Mouse (Mus musculus) stomach, embryonic 14.5 days (tissue): ENCODE measurements around the gene Gfm2. TPM values are rescaled to one million over a fixed set of nuclear protein-coding genes. Genes with fewer than 3 reads are reported as not detected.

Experiments used
- ATAC-seq: fragments of 200-750 bp; cut with Nextera tagmentation; 2 replicates; pipeline ENCODE4 v1.8.0; 2017; ENCODE audit warnings: low read depth, moderate TSS enrichment; ENCODE audit not compliant: insufficient number of reproducible peaks, insufficient read depth, low FRiP score
- H3K27ac ChIP-seq: fragments of 300-500 bp; sonication (generic); 2 replicates; pipeline ENCODE4 v1.5.1; 2014; ENCODE audit warnings: mild to moderate bottlenecking, low read length, moderate library complexity, mixed read lengths
- H3K27me3 ChIP-seq: fragments of 300-500 bp; sonication (generic); 2 replicates; pipeline ENCODE4 v1.6.1; 2014; ENCODE audit warnings: low read length, control low read depth, mixed read lengths; ENCODE audit not compliant: control insufficient read depth, insufficient read depth
- H3K36me3 ChIP-seq: fragments of 300-500 bp; sonication (generic); 2 replicates; pipeline ENCODE4 v1.6.1; 2014; ENCODE audit warnings: mild to moderate bottlenecking, control low read depth, low read length, moderate library complexity, mixed read lengths; ENCODE audit not compliant: control insufficient read depth, insufficient read depth
- H3K4me1 ChIP-seq: fragments of 300-500 bp; sonication (generic); 2 replicates; pipeline ENCODE4 v1.6.1; 2014; ENCODE audit warnings: low read length, control low read depth, mixed read lengths; ENCODE audit not compliant: control insufficient read depth, insufficient read depth
- H3K4me2 ChIP-seq: fragments of 300-500 bp; sonication (generic); replicated peaks from 2 replicates; pipeline ENCODE4 v1.6.1; 2014; ENCODE audit warnings: low read depth, low read length, control low read depth
- H3K4me3 ChIP-seq: fragments of 300-500 bp; sonication (generic); 2 replicates; pipeline ENCODE4 v1.5.1; 2014; ENCODE audit warnings: low read depth, low read length, control low read depth
- H3K9ac ChIP-seq: fragments of 300-500 bp; sonication (generic); replicated peaks from 2 replicates; pipeline ENCODE4 v1.6.1; 2014; ENCODE audit warnings: low read depth, mild to moderate bottlenecking, control low read depth, low read length, moderate library complexity, mixed read lengths
- H3K9me3 ChIP-seq: fragments of 300-500 bp; sonication (generic); 2 replicates; pipeline ENCODE4 v1.6.1; 2016; ENCODE audit warnings: low read depth, low read length, control low read depth; ENCODE audit not compliant: control insufficient read depth
- WGBS: fragments of 180-500 bp; shearing (Covaris S2); extraction: QIAGEN DNeasy Blood & Tissue Kit; methylation state at CpG from one replicate; pipeline ENCODE4 v1.1.7; 2014; 5-methylcytosine and 5-hydroxymethylcytosine counted together
- polyA plus RNA-seq: library from polyadenylated mRNA; unstranded; fragments of >200 nt; fragmentation: Nextera tagmentation; extraction: Ambion mirVana; gene quantifications from 2 replicates; pipeline ENCODE4 v1.2.1, GENCODE M21; 2014

The Gfm2 gene
- polyA plus RNA-seq, 1 experiment from 2014 or later: 33.9 TPM

GRCm38 (mm10) chr13:97180113-97180828 lies 42.5 kb downstream of the Gfm2 start:
- no peak for ATAC-seq
- Histone ChIP-seq H3K36me3 (peaks cover 21% of the 10 kb centered on the region), H3K27me3 (no peaks in the 10 kb centered on the region), H3K9me3 (no peaks in the 10 kb centered on the region), H3K9ac (no peak overlapping the region), H3K4me3 (no peak overlapping the region), H3K4me1 (no peaks in the 10 kb centered on the region; the same call in 1 of the 2 replicates), H3K27ac (no peak overlapping the region), H3K4me2 (no peak overlapping the region)
- WGBS: 84% methylated on average over 6 of the region's 6 CpGs

- Histone ChIP-seq H3K4me2 (no peak overlapping the region), H3K4me1 (no peaks in the 10 kb centered on the region; the same call in 1 of the 2 replicates), H3K27me3 (no peaks in the 10 kb centered on the region), H3K36me3 (peaks cover 10% of the 10 kb centered on the region), H3K27ac (no peak overlapping the region), H3K9me3 (no peaks in the 10 kb centered on the region), H3K9ac (no peak overlapping the region), H3K4me3 (no peak overlapping the region)
- ATAC-seq: no peak
- 71% methylated on average over 4 of the region's 4 CpGs for WGBS
These were observed 45.1 kb downstream of the Gfm2 start for GRCm38 (mm10) chr13:97182821-97183220.

- H3K9ac ChIP-seq: no peak overlapping the region
- H3K27me3 ChIP-seq: no peaks in the 10 kb centered on the region
- H3K4me1 ChIP-seq: no peaks in the 10 kb centered on the region; the same call in 1 of the 2 replicates
- no peak overlapping the region for H3K27ac ChIP-seq
- H3K4me3 ChIP-seq: no peak overlapping the region
- H3K4me2 ChIP-seq: no peak overlapping the region
- ATAC-seq: no peak
- H3K36me3 ChIP-seq: peaks cover 10% of the 10 kb centered on the region
- 73% methylated on average over 2 of the region's 2 CpGs for WGBS
- no peaks in the 10 kb centered on the region for H3K9me3 ChIP-seq
These were observed 46.4 kb downstream of the Gfm2 start for GRCm38 (mm10) chr13:97184168-97184567.

- no peaks in the 10 kb centered on the region; the same call in 1 of the 2 replicates for H3K4me1 ChIP-seq
- no peak overlapping the region for H3K4me3 ChIP-seq
- 49% methylated on average over 5 of the region's 5 CpGs for WGBS
- H3K9ac ChIP-seq: no peak overlapping the region
- no peaks in the 10 kb centered on the region for H3K27me3 ChIP-seq
- no peaks in the 10 kb centered on the region for H3K9me3 ChIP-seq
- H3K4me2 ChIP-seq: no peak overlapping the region
- peaks cover 8% of the 10 kb centered on the region for H3K36me3 ChIP-seq
- no peak overlapping the region for H3K27ac ChIP-seq
- ATAC-seq: no peak
These were observed 46.9 kb downstream of the Gfm2 start for GRCm38 (mm10) chr13:97184656-97185055.

- Histone ChIP-seq H3K27ac (no peak overlapping the region), H3K4me1 (no peaks in the 10 kb centered on the region; the same call in 1 of the 2 replicates), H3K9ac (no peak overlapping the region), H3K36me3 (no peaks in the 10 kb centered on the region), H3K27me3 (no peaks in the 10 kb centered on the region), H3K4me3 (no peak overlapping the region), H3K4me2 (no peak overlapping the region), H3K9me3 (no peaks in the 10 kb centered on the region)
- WGBS: 80% methylated on average over 4 of the region's 4 CpGs
- ATAC-seq: no peak
These were observed 48.6 kb downstream of the Gfm2 start for GRCm38 (mm10) chr13:97186346-97186745.

GRCm38 (mm10) chr13:97187693-97188092 lies 50.0 kb downstream of the Gfm2 start:
- Histone ChIP-seq H3K4me2 (no peak overlapping the region), H3K36me3 (no peaks in the 10 kb centered on the region), H3K9ac (no peak overlapping the region), H3K4me1 (no peaks in the 10 kb centered on the region; the same call in 1 of the 2 replicates), H3K27me3 (no peaks in the 10 kb centered on the region), H3K27ac (no peak overlapping the region), H3K4me3 (no peak overlapping the region), H3K9me3 (no peaks in the 10 kb centered on the region)
- WGBS: 78% methylated on average over 5 of the region's 5 CpGs
- no peak for ATAC-seq

GRCm38 (mm10) chr13:97192649-97193048 lies 54.9 kb downstream of the Gfm2 start:
- no peaks in the 10 kb centered on the region for H3K9me3 ChIP-seq
- no peaks in the 10 kb centered on the region for H3K27me3 ChIP-seq
- no peak overlapping the region for H3K9ac ChIP-seq
- 91% methylated on average over 11 of the region's 11 CpGs for WGBS
- H3K4me3 ChIP-seq: no peak overlapping the region
- ATAC-seq: no peak
- H3K4me1 ChIP-seq: no peaks in the 10 kb centered on the region
- no peak overlapping the region for H3K27ac ChIP-seq
- no peaks in the 10 kb centered on the region for H3K36me3 ChIP-seq
- H3K4me2 ChIP-seq: no peak overlapping the region

GRCm38 (mm10) chr13:97193420-97193819 lies 55.7 kb downstream of the Gfm2 start:
- Histone ChIP-seq H3K27ac (no peak overlapping the region), H3K9me3 (no peaks in the 10 kb centered on the region), H3K27me3 (no peaks in the 10 kb centered on the region), H3K36me3 (no peaks in the 10 kb centered on the region), H3K4me3 (no peak overlapping the region), H3K9ac (no peak overlapping the region), H3K4me2 (no peak overlapping the region), H3K4me1 (no peaks in the 10 kb centered on the region)
- 58% methylated on average over 7 of the region's 7 CpGs for WGBS
- no peak for ATAC-seq
